Mouse (Mus musculus): ENCODE measurements at regions not wholly inside any gene's neighbourhood (a gene's known extent, or its start where the extent isn't known, plus 50 kb on each side); places are given as distances from the start of the nearest gene placed in this dataset.

DNA sequence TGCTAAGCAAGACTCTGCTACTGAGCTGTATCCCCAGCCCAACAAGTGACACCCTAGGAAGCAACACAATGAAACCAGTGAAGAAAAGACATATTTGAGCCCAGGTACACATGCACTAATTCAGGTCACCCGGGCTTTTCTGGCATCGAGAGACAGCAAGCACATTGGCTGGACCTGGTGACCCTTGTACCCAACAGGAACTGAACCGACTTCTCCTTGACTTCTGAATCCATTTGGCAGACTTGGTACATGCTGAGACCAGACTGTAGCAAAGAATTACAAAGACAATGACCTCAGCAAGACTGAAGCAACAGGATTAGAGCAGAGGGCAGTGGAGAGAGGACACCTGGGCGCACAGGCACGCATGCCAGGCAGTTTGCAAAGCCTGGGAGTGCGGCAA is 79.1 kb downstream of the Sema4f start:
- peaks cover 18% of the 10 kb centered on the region for H3K4me1 ChIP-seq (ENCODE audit: control insufficient read depth, insufficient read depth, insufficient read length, low read length)
- H3K4me3 ChIP-seq (ENCODE audit: low read depth, low read length): no peak overlapping the region
- 61% methylated on average over 6 of the region's 6 CpGs for WGBS
- no peak overlapping the region for H3K27ac ChIP-seq (ENCODE audit: insufficient read depth, low read depth, low read length)
- TF ChIP-seq CTCF (IDR thresholded peaks at IDR 0.05; ENCODE audit: extremely low read depth, insufficient read length, insufficient replicate concordance, low read depth, low read length) (no peak), POLR2A (IDR thresholded peaks at IDR 0.05; ENCODE audit: low read depth, low read length) (no peak)
- no peaks in the 10 kb centered on the region for H3K36me3 ChIP-seq (ENCODE audit: control insufficient read depth, insufficient read depth, low read length)
- H3K27me3 ChIP-seq (ENCODE audit: control insufficient read depth, insufficient read depth, low read length): no peaks in the 10 kb centered on the region

DNA sequence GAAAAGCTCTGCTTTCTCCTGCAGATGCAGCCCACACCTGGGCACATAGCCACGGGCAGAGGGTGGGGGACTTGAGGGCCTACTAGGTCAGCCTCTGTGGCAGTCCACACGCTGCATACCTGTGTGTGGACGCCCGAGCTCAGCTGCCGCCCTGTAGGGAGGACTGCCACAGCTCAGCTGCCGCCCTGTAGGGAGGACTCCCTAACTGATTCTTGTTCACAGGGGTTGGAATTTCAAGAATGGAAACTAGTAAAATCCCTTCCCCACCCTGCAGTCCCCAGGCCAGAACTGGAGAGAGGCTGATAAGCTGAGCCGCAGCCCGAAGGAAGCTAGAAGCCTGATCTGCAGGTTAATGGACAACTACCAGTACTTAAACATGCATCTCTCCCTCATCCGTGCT is 82.0 kb upstream of the Hk2 start:
- Histone ChIP-seq H3K4me1 (ENCODE audit: control insufficient read depth, insufficient read depth, insufficient read length, low read length) (peaks cover 8% of the 10 kb centered on the region), H3K27me3 (ENCODE audit: control insufficient read depth, insufficient read depth, low read length) (no peaks in the 10 kb centered on the region), H3K27ac (ENCODE audit: insufficient read depth, low read depth, low read length) (no peak overlapping the region), H3K36me3 (ENCODE audit: control insufficient read depth, insufficient read depth, low read length) (no peaks in the 10 kb centered on the region), H3K4me3 (ENCODE audit: low read depth, low read length) (no peak overlapping the region)
- TF ChIP-seq POLR2A (IDR thresholded peaks at IDR 0.05; ENCODE audit: low read depth, low read length): no peak
- no peak for TF ChIP-seq CTCF (IDR thresholded peaks at IDR 0.05; ENCODE audit: extremely low read depth, insufficient read length, insufficient replicate concordance, low read depth, low read length)
- WGBS: 75% methylated on average over 9 of the region's 9 CpGs

DNA sequence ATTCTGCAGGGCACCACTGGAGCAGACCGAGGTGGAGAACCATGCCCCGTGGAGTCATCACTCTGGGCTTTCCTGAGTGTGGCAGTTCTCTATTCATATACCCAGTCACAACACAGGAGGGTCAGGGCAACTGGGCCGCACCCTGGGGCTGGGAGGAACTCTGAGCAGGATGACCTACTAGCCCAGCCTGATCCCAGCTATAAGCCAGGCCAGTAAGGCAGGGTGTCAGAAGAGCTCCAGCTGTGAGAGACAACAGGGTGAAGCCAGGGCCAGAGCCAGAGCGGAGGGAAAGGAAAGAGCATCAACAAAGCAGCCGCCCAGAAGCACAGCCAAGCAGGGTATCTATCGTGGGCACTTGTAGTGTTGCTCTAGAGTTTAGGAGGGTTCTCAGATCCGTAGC is 81.1 kb upstream of the Hk2 start:
- Histone ChIP-seq H3K4me1 (ENCODE audit: control insufficient read depth, insufficient read depth, insufficient read length, low read length) (peaks cover 4% of the 10 kb centered on the region; the same call in 1 of the 2 replicates), H3K27me3 (ENCODE audit: control insufficient read depth, insufficient read depth, low read length) (no peaks in the 10 kb centered on the region), H3K4me3 (ENCODE audit: low read depth, low read length) (no peak overlapping the region), H3K36me3 (ENCODE audit: control insufficient read depth, insufficient read depth, low read length) (no peaks in the 10 kb centered on the region), H3K27ac (ENCODE audit: insufficient read depth, low read depth, low read length) (no peak overlapping the region)
- WGBS: 85% methylated on average over 7 of the region's 7 CpGs
- no peak for TF ChIP-seq CTCF (IDR thresholded peaks at IDR 0.05; ENCODE audit: extremely low read depth, insufficient read length, insufficient replicate concordance, low read depth, low read length)
- TF ChIP-seq POLR2A (IDR thresholded peaks at IDR 0.05; ENCODE audit: low read depth, low read length): no peak

DNA sequence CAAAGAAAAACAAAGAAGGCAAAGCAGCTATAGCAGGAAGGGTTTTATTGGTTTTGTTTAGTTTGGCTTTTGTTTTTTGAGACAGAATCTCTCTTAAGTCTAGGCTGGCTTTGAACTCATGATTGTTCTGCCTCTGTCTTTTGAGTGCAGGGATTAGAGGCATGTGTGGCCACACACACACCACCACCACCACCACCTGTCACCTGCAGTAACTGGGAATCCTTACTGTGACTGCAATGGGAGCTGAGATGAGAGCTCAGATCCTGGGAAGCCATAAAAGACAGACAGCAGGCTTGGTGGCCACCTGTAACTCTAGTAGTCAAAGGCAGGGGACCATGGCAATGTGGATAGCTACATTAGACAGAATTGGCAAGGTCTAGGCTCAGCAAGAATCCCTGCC is 80.5 kb upstream of the Hk2 start:
- Histone ChIP-seq H3K4me3 (ENCODE audit: low read depth, low read length) (no peak overlapping the region), H3K36me3 (ENCODE audit: control insufficient read depth, insufficient read depth, low read length) (no peaks in the 10 kb centered on the region)
- no peak for TF ChIP-seq POLR2A (IDR thresholded peaks at IDR 0.05; ENCODE audit: low read depth, low read length)
- no peak for TF ChIP-seq CTCF (IDR thresholded peaks at IDR 0.05; ENCODE audit: extremely low read depth, insufficient read length, insufficient replicate concordance, low read depth, low read length)

DNA sequence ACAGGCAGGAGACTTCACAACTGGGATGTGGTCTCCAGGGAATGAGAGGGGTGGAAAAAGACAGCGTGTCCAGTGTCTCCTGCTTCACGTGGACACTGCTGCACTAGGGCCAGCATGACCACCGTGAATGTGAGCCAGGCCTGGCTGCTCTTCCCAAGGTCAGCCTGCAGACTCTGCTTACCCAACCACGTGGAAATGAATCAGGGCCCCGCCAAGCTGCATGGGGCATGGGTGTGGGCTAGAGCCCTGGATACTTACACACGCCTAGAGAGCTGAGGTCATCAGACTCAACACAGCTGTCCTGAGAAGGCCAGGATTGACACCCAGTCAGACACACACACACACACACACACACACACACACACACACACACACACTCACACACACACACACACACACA is 80.1 kb upstream of the Hk2 start:
- 52% methylated on average over 6 of the region's 6 CpGs for WGBS
- Histone ChIP-seq H3K27ac (ENCODE audit: insufficient read depth, low read depth, low read length) (no peak overlapping the region), H3K4me3 (ENCODE audit: low read depth, low read length) (no peak overlapping the region), H3K4me1 (ENCODE audit: control insufficient read depth, insufficient read depth, insufficient read length, low read length) (peaks cover 3% of the 10 kb centered on the region; the same call in 1 of the 2 replicates), H3K27me3 (ENCODE audit: control insufficient read depth, insufficient read depth, low read length) (no peaks in the 10 kb centered on the region), H3K36me3 (ENCODE audit: control insufficient read depth, insufficient read depth, low read length) (no peaks in the 10 kb centered on the region)
- no peak for TF ChIP-seq CTCF (IDR thresholded peaks at IDR 0.05; ENCODE audit: extremely low read depth, insufficient read length, insufficient replicate concordance, low read depth, low read length)
- TF ChIP-seq POLR2A (IDR thresholded peaks at IDR 0.05; ENCODE audit: low read depth, low read length): no peak

More for the DNA sequence above, 80.5 kb upstream of the Hk2 start:
- H3K4me1 ChIP-seq (ENCODE audit: control insufficient read depth, insufficient read depth, insufficient read length, low read length): peaks cover 3% of the 10 kb centered on the region; the same call in 1 of the 2 replicates
- H3K27ac ChIP-seq (ENCODE audit: insufficient read depth, low read depth, low read length): no peak overlapping the region
- no peaks in the 10 kb centered on the region for H3K27me3 ChIP-seq (ENCODE audit: control insufficient read depth, insufficient read depth, low read length)

DNA sequence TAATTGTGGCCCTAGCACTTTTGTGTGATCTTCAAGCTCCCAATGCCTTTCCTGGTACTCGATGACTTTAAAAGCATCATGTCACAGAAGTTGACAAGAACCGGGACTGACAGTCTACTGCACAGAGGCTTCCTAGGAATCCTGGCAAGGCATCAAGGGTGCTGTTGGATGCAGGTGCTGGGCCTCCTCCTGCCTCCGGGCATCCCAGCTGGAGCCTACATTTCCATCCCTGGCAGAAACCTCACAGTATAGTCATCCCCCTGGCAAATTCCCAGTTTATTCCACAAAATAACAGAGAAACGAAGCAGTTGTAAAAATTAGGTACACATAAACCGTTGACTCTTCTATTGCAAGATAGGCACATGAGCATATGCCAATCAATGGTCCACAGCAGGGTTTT is 78.8 kb upstream of the Hk2 start:
- Histone ChIP-seq H3K27ac (ENCODE audit: insufficient read depth, low read depth, low read length) (no peak overlapping the region), H3K27me3 (ENCODE audit: control insufficient read depth, insufficient read depth, low read length) (no peaks in the 10 kb centered on the region), H3K36me3 (ENCODE audit: control insufficient read depth, insufficient read depth, low read length) (no peaks in the 10 kb centered on the region), H3K4me1 (ENCODE audit: control insufficient read depth, insufficient read depth, insufficient read length, low read length) (peaks cover 3% of the 10 kb centered on the region; the same call in 1 of the 2 replicates), H3K4me3 (ENCODE audit: low read depth, low read length) (no peak overlapping the region)
- TF ChIP-seq POLR2A (IDR thresholded peaks at IDR 0.05; ENCODE audit: low read depth, low read length): no peak
- TF ChIP-seq CTCF (IDR thresholded peaks at IDR 0.05; ENCODE audit: extremely low read depth, insufficient read length, insufficient replicate concordance, low read depth, low read length): no peak
- 70% methylated on average over 5 of the region's 5 CpGs for WGBS

DNA sequence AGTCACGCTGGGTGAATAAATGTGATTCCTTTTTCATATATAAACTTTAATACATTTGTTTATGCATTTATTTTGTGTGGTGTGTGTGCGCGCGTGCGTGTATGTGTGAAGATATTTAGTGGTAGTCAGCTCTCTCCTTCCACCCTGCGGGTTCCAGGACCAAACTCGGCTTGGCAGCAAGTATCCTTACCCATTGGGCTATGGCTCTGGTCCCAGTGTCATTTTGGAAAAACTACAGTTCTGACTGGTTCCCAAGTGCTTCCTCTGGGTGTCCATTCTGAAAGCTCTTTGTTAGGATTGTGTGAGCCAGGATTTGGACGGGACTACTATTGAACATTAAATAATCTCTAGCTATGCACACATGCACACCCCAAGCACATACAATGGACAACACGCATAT is 76.3 kb upstream of the Hk2 start:
- 94% methylated on average over 9 of the region's 9 CpGs for WGBS
- peaks cover 3% of the 10 kb centered on the region; the same call in 1 of the 2 replicates for H3K4me1 ChIP-seq (ENCODE audit: control insufficient read depth, insufficient read depth, insufficient read length, low read length)
- H3K27ac ChIP-seq (ENCODE audit: insufficient read depth, low read depth, low read length): no peak overlapping the region

DNA sequence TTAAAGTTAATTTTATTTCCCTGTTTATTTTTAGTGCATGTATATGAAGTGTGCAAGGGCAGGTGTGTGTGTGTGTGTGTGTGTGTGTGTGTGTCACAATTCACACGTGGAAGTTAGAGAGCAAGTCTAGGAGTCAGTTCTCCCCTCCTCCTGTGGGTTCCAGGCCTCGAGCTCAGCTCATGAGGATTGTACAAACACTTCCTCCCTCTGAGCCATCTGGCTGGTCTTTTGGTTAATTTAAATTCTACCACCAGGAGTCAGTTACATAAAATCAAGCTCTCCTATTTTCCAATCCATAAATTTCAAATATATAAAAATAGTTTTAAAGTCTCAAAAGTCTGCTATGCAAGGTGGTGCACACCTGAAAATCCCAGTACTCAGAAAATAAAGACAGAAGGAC is 73.3 kb upstream of the Hk2 start:
- Histone ChIP-seq H3K27ac (ENCODE audit: insufficient read depth, low read depth, low read length) (no peak overlapping the region), H3K4me3 (ENCODE audit: low read depth, low read length) (no peak overlapping the region), H3K4me1 (ENCODE audit: control insufficient read depth, insufficient read depth, insufficient read length, low read length) (no peaks in the 10 kb centered on the region), H3K36me3 (ENCODE audit: control insufficient read depth, insufficient read depth, low read length) (no peaks in the 10 kb centered on the region), H3K27me3 (ENCODE audit: control insufficient read depth, insufficient read depth, low read length) (no peaks in the 10 kb centered on the region)
- TF ChIP-seq CTCF (IDR thresholded peaks at IDR 0.05; ENCODE audit: extremely low read depth, insufficient read length, insufficient replicate concordance, low read depth, low read length): no peak
- TF ChIP-seq POLR2A (IDR thresholded peaks at IDR 0.05; ENCODE audit: low read depth, low read length): no peak
- WGBS: 69% methylated on average over 2 of the region's 2 CpGs

More for the DNA sequence above, 76.3 kb upstream of the Hk2 start:
- Histone ChIP-seq H3K36me3 (ENCODE audit: control insufficient read depth, insufficient read depth, low read length) (no peaks in the 10 kb centered on the region), H3K4me3 (ENCODE audit: low read depth, low read length) (no peak overlapping the region), H3K27me3 (ENCODE audit: control insufficient read depth, insufficient read depth, low read length) (no peaks in the 10 kb centered on the region)
- no peak for TF ChIP-seq CTCF (IDR thresholded peaks at IDR 0.05; ENCODE audit: extremely low read depth, insufficient read length, insufficient replicate concordance, low read depth, low read length)
- no peak for TF ChIP-seq POLR2A (IDR thresholded peaks at IDR 0.05; ENCODE audit: low read depth, low read length)

All from small intestine, adult 2 months (tissue).